Mouse (Mus musculus) right cerebral cortex, postnatal 25 days (tissue): ENCODE results near the gene Epb41l2.

Experiments
- DNase-seq: peaks from one replicate; pipeline ENCODE4 v3.0.0; 2022

Epb41l2 gene

DNA sequence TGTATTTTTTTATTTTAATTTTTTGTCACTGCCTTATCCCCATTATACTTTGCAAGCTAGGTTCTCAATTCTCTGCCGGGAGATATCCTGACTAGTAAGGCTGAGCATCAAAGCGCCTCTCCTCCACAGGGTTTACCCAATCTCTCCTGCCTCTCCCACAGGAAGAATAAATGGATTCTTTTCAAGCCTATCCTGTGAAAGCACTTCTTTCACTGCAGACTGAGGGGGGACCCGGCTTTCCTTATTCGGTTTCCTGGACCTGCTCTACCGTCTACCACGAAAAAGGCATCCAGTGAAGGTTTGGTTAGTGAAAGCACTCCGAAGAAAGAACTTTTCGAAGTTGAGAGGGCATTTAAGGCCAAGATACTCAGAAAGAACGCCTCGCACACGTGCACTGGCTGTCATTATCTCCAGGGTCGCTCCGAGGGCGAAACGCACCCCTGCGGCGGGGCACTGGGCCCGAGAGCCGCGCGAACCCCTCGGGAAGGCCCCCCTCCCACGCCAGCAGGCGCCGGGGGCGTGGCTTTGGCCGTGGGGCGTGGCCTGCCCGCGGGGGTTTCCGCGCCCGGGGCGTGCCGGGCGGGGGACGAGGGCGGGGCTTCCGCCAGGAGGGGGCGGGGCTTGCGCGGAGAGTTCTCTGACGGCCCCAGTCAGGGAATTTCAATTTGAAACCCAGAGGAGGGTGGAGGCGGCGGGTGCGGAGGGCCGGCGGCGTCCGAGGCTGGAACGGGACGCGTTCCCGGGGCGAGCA is at the start of gene Epb41l2:
Gene Epb41l2 (plus strand): TSS at position 591 of the 751 bp plus-strand sequence.
- peak; percentile 89 for DNase-seq

- DNase-seq, result no peak
Observed at GRCm38 (mm10) chr10:25309996-25310395, 49.6 kb upstream of the Epb41l2 start.

- DNase-seq, result no peak
Observed at GRCm38 (mm10) chr10:25310736-25311135, 48.9 kb upstream of the Epb41l2 start.

DNA sequence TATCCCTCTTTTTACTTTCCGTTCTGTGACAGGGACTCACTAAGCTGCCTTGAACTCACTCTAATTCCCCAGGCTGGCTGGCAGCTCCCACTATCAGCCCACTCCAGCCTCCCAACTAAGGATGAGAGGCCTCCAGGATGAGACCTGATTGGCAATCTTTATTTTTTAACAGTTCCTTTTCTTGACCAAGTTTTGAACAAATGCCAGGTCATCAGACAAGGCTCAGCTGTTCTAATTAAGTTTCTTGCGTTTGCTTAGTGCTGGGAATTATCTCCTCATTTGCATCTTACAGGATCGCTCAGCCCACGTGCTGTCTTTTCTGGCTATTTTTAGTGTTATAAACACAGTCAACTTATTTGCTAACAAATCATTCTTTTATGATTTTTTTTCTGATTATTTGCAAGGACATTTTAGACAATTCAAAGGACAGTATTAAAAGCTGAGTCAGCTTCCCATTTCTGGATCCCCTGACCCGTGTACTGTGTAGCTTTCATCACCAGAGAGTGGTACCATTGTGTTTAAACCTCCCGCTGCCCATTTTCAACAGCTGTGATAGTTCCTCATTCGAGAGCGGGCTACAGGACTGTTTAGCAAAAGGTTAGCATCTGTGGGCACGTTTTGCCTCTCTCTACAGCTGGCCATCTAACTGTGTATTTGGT is 47.9 kb upstream of the Epb41l2 start:
- DNase-seq, result no peak

- no peak for DNase-seq
Observed at GRCm38 (mm10) chr10:25313856-25314584, 45.6 kb upstream of the Epb41l2 start.

GRCm38 (mm10) chr10:25317665-25318064 is 41.9 kb upstream of the Epb41l2 start:
- DNase-seq, result no peak

DNA sequence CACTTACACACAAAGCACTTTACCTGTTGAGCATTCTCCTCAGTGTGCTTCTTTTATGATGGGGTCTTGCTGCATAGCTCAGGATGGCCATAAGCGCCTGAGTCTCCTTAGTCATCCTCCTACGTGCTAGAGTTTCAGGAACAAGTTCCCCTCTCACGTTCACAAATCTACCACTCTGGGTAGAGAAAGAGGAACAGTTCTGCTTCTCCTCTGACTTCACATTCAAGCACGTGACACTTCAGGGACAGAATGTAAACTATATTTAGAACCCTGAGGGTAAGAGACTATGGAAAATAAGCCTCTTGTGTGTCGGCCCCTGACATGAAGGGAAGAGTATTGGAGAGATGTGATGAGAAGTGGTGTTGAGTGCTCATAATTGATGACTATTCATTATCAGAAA is 41.2 kb upstream of the Epb41l2 start:
- no peak for DNase-seq

DNA sequence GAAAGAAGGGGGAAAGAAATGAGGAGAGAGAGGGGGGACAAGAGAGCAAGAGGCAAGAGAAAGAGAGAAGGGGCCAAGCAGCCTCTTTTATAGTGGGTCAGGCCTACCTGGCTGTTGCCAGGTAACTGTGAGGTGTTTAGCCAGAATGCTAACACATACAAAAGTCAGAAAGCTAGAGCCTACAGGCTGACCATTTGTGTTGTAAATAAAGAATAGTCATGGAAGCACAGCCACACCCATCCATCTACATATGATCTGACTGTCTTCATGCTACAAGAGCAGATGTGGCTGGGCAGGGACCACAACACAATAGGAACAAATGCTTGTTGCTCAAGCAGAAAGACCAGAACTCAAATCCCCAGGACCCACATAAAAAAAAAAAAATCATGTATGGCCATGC is 40.1 kb upstream of the Epb41l2 start:
- no peak for DNase-seq

DNA sequence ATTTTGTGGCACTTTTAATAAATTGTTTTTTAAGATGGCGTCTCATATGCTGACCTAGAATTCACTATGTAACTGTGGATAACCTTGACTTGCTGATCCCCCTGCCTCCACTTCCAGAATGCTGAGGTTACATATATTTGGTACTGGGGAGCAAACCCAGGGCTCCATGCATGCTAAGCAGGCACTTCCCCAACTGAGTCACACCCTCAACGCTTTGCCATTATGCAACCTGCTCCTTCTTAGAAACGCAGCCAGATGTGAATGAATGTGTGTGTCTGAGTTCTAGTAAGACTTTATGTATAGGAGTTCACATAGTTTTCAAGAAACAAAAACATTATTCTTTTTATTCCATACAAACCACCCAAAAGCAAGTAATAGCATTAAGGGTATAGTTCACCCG is 38.4 kb upstream of the Epb41l2 start:
- DNase-seq, result no peak

DNA sequence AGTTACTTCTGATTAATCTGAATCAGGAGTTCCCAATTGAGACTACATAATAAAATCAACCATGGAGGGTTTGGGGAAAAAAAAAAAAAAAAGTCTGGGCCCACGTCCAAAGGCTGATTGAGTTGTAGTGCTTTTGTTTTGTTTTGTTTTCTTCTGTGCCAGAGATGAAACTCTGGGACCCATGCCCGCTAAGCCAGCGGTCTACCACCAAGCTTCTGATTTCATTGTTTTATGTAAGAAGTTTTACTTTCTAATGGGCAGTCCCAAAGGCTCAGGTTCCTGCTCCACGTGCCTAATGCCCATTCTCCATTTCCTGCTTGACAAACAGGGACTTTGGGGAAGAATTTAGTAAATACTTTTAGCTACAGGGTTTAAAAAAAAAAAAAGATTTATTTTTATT is 33.9 kb upstream of the Epb41l2 start:
- DNase-seq, result no peak

DNA sequence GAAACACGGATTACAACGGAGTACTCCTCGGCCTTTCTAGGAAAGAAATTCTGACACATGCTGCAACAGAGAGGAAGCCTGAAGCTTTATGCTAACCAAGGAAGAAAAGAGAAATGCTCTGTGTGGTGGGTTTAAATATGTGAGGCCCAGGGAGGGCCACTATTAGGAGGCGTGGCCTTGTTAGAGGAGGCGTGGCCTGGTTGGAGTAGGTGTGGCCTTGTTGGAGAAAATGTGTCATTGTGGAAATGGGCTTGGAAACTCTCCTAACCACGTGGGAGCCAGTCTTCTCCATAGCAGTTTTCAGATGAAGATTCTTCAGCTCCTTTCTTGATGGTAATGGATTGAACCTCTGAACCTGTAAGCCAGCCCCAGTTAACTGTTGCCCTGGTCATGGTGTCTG is 32.1 kb upstream of the Epb41l2 start:
- DNase-seq, result no peak

GRCm38 (mm10) chr10:25330094-25330493 is 29.5 kb upstream of the Epb41l2 start:
- DNase-seq, result no peak

DNA sequence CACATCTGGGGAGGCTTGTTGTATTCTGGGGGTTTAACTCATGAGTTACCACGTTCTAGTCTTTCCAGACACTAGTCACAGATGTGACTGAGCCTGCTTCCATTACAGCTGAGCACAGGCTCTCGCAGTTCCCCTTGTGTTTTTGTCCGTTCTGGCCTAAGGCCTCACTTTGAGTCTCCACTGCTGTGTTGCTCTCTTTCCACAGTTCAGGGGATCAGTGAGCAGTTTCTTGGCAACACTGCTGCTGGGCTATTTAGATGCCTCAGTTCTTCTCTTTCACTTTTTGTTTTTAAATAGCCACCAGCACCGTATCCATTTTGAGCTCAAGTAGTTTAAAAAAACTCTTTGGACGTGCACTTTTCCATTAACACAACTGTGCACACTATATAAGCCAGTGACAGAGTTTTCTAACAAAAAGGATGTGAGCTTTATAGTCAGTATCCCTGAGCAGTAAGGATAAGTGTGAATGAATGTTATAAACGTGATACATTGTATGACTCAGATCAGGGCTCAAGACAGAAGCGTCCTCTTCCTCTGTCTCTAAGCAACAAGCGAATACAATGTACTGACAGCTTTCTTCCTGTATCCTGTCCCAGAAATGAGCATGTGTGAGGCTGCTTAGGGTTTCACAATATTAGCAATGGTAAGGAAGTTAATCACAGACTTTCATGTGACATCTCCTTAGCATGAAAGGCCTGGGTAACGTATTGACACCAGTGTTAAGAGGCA is 28.1 kb upstream of the Epb41l2 start:
- DNase-seq, result no peak

GRCm38 (mm10) chr10:25333390-25334079 is 26.1 kb upstream of the Epb41l2 start:
- no peak for DNase-seq

DNA sequence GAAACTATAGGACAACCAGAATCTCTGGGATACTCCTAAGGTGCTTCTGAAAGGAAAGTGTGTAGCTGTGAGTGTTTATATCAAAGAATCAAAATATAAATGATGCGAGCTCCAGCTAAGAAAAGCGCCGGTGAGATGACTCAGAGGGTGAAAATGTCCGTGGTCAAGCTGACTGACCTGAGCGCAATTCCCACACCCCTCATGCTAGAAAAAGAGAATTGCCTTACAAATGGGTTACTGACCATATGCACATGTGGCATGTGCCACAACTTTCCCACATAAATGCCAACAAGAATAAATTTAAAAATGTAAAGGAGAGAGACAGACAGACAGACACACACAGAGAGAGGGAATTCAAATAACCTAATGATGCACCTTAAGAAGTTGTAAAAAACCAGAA is 18.9 kb upstream of the Epb41l2 start:
- DNase-seq, result no peak

DNA sequence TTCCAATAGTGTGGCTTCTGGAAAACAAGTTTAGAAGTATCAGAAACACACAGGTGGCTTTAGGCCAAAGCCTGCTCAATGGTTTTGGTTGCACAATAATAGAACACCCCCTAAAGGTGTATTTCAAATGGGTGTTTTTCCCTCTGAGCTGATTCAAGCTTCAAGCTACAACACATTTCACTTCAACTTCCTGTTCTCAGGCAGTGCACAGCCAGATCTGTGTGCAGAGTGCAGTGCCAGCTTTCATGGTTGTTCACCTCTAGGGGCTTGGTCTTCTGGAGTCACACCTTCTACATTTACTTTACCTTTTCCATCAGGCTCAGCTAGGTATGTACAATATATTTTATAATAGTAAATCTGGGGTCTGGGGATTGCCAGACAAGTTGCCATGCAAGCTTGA is 16.8 kb upstream of the Epb41l2 start:
- DNase-seq, result no peak

DNA sequence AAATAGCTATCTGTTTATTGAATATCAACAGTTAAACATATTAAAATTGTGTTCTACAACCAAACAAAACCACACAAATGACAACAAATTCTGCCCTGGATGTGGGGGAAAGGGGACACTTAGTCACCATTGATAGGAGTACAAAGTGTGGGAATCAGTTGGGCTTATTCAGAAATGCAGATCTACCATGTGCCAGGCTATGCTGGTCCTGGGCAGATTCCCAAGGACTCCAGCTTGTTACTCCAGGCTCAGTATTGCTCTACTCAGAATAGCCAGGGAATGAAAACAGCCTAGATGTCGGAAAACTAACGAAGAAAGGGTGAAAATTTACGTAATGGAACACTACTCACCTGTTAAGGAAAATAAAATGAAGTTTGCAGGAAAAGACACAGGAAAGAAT is 5.7 kb upstream of the Epb41l2 start:
- no peak for DNase-seq

GRCm38 (mm10) chr10:25354390-25354789 is 5.2 kb upstream of the Epb41l2 start:
- no peak for DNase-seq

DNA sequence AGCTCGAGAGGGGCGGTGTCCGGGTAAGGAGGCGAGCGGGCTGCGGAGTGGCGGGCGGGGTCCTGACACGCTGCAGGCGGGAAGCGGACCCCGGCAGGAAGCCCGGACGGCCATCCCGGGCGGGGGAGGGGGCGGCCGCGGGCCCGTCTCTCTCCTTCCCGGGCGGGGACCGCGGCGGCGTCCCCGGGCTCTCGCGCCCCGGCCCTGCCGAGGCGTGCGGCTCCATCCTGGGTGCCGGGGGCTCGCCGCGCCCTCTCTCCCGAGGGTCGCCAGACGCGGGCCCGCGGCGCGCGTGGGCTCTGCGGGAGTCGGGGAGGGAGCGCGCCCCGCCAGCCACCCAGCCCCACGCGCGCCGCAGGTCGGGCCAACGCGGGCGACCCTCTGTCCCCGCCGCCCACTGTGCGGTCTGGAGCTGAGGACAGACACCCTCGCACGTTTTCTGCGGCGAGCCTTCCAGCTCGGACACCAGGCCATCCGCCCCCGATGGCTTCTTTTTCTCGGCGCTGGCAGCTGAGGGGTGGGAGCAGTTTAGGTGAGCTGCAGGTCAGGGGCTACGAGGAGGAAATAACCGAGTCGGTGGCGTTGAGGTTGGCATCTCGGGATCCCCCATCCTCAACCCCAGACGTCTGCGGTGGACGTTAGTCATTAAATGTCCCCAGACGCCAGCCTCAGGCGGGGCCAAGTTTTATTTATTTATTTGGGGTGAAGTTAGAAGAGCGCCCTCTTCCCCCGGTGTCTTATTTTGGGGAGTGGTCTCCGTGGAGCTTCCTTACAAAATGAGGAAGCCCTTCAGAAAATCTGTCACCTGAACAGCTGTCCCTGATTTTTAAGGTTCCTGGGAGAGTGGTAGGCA is 587 bp downstream of the Epb41l2 start:
- DNase-seq, result peak; percentile 24

- no peak for DNase-seq
Observed at GRCm38 (mm10) chr10:25362235-25362634, 2.6 kb downstream of the Epb41l2 start.

GRCm38 (mm10) chr10:25365158-25365557 is 5.6 kb downstream of the Epb41l2 start:
- DNase-seq, result no peak

GRCm38 (mm10) chr10:25365708-25366107 is 6.1 kb downstream of the Epb41l2 start:
- DNase-seq, result no peak
